Mouse (Mus musculus): ENCODE results near the gene Chic2. TPM values are rescaled to one million over a fixed set of nuclear protein-coding genes. Genes with fewer than 3 reads are reported as not detected.

Gene Chic2
- polyA plus RNA-seq, 1 experiment, result 15.3 TPM

DNA sequence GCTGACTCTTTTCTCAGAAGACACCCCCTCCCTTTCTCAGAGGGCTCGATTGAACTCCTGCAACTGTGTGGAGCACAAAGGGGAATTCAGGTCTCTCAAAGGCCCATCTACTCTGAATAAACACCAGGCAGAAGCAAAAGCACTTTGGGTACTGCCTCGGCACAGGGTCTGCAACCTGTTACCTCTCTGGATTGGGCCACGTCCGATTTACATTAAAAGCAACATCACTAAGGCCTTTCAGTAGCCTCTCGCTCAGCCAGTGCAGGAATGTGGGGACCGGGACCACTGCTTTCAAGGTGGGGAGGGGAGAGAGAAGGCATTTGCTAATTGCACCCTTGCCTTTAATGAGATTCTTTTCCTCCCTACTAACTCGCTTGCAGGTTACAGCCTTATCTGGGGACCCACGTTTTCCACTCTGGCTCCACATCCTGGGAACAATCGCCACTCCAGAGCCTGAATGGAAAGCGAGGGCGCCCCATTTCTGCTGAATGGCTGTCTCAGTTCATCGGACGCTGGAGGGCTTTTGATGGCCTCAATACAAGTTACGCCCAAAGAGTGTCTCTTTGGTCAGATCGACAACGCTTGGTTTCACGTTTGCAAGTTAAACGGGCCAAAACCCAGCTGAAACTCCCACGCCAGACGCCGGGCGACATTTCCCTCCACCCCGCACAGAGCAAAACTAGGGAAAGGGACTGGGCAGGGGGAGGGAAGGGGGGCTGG lies 26.2 kb upstream of the Chic2 start:
- no peaks in the 10 kb centered on the region for H3K4me1 ChIP-seq (ENCODE audit: control insufficient read depth, insufficient read depth, low read length)
- no peak overlapping the region for H3K4me3 ChIP-seq (ENCODE audit: insufficient read depth, low read length)
- no peak overlapping the region for H3K27ac ChIP-seq (ENCODE audit: insufficient read depth, low read length)
- TF ChIP-seq POLR2A (IDR thresholded peaks at IDR 0.05; ENCODE audit: extremely low read depth, insufficient read depth, low read length) (no peak), CTCF (IDR thresholded peaks at IDR 0.05; ENCODE audit: extremely low read depth, insufficient read depth, low read length) (no peak)

DNA sequence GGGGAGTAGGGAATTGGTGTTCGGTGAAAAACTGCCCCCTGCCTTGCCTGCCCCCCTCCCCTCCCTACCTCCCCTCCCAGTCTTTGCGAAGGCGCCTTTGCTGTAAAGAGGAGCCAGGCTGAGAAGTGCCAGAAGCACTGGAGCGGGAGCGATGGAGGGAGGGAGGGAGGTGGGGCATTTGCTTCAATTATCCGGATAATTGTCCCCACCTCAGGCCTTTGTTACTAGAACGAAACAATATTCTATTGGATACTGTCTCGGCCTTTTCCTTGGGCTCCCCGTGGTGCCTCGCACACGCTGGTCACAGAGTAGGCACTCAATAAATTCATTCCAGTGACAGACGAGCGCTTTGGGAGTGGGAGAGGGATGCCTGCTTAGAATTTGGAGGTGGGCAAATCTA lies 25.6 kb upstream of the Chic2 start:
- Histone ChIP-seq H3K27ac (ENCODE audit: insufficient read depth, low read length) (no peak overlapping the region), H3K4me1 (ENCODE audit: control insufficient read depth, insufficient read depth, low read length) (no peaks in the 10 kb centered on the region), H3K4me3 (ENCODE audit: insufficient read depth, low read length) (no peak overlapping the region)
- TF ChIP-seq CTCF (IDR thresholded peaks at IDR 0.05; ENCODE audit: extremely low read depth, insufficient read depth, low read length), result no peak
- no peak for TF ChIP-seq POLR2A (IDR thresholded peaks at IDR 0.05; ENCODE audit: extremely low read depth, insufficient read depth, low read length)

DNA sequence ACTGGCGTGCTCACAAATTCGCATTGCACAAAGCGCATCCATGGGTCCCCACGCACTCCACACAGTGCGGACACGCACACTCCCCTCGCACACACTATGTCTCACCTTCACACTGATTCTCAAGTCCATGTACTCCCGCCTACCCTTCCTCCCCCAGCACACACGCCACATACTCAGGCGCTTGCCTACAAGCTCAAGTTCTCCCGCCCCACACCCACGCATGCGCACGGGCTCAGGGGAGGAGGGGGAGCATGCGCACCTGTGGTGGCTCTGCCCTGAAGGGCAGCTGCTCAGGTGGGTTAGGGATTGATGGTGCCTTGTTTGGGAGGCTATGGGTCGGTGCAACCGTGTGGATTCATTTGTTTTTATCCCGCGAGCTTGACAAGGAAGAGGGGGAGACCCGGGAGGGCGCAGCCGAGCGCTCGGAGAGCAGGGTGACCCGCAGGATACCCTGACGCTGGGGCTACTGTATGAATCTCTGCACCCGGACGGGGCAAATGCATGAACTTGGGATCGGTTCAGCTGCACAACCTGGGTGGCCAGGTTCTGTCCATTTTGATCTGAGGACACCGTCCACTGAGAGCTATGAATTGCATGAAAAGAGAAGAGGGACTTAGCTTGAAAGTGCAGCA lies 22.7 kb upstream of the Chic2 start:
- H3K27ac ChIP-seq (ENCODE audit: insufficient read depth, low read length), result no peak overlapping the region
- TF ChIP-seq POLR2A (IDR thresholded peaks at IDR 0.05; ENCODE audit: extremely low read depth, insufficient read depth, low read length) (no peak), CTCF (IDR thresholded peaks at IDR 0.05; ENCODE audit: extremely low read depth, insufficient read depth, low read length) (no peak)
- no peaks in the 10 kb centered on the region for H3K4me1 ChIP-seq (ENCODE audit: control insufficient read depth, insufficient read depth, low read length)
- H3K4me3 ChIP-seq (ENCODE audit: insufficient read depth, low read length), result peak overlapping the region; percentile 8

DNA sequence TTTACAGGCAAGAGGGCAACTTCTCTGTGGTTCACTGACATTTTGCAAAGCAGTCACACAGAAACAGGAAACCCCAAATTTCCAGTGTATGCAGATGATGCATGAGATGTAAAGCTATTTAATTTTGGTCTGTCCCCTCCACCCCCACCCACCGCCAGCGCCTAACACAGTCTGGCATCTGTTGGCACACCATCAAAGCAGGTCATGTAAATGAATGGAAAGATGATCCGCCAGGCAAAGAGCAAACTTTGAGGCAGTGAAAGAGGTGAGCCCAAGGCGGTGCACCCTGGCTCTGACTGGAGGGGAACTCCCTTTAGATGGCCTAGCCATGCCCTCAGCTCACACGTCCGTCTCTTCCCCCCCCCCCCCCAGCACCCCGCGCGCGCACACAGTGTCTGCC lies 22.1 kb upstream of the Chic2 start:
- H3K4me1 ChIP-seq (ENCODE audit: control insufficient read depth, insufficient read depth, low read length), result no peaks in the 10 kb centered on the region
- TF ChIP-seq CTCF (IDR thresholded peaks at IDR 0.05; ENCODE audit: extremely low read depth, insufficient read depth, low read length), result no peak
- no peak for TF ChIP-seq POLR2A (IDR thresholded peaks at IDR 0.05; ENCODE audit: extremely low read depth, insufficient read depth, low read length)
- H3K27ac ChIP-seq (ENCODE audit: insufficient read depth, low read length), result no peak overlapping the region
- H3K4me3 ChIP-seq (ENCODE audit: insufficient read depth, low read length), result peak overlapping the region; percentile 8; the same call in 1 of the 2 replicates

DNA sequence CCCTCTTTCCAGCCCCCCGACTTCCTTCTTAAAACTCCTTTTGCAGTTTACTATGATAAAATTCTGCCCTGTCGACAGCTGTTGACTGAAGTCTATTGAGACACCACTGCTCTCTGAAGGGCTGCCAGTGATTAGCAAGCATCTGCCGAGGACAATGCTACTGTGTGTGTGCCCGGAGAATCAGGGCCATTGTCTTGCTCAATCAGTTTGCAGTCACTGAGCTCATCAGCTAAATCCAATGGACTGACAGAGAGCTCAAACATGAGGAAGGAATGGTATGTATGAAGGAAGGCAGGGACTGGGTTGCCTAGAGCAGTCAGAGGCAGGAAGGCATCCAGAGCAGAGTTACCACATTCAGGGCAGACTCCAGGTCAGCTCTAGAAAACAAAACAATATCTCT lies 18.6 kb upstream of the Chic2 start:
- H3K27ac ChIP-seq (ENCODE audit: insufficient read depth, low read length), result no peak overlapping the region
- TF ChIP-seq POLR2A (IDR thresholded peaks at IDR 0.05; ENCODE audit: extremely low read depth, insufficient read depth, low read length), result no peak
- no peak for TF ChIP-seq CTCF (IDR thresholded peaks at IDR 0.05; ENCODE audit: extremely low read depth, insufficient read depth, low read length)
- no peak overlapping the region for H3K4me3 ChIP-seq (ENCODE audit: insufficient read depth, low read length)
- no peaks in the 10 kb centered on the region for H3K4me1 ChIP-seq (ENCODE audit: control insufficient read depth, insufficient read depth, low read length)

DNA sequence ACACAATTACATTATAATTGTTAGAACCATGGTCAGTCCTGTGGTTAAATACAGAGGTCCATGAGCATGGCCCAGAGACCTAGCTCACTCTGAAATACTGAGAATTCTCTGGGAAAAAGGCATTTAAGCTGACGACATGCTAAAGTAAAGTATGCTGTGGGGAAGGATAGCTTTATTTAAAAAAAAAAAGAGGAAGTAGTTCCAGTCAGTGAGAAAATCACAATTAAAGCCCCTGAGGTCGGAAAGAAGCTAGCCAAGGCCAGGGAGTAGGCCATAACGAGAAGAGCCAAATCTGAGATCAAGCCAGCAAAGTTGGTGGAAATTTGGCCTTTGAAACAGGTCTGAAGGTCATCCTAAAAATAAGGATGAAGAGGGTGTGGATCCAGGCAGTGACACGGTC lies 6.5 kb upstream of the Chic2 start:
- H3K4me3 ChIP-seq (ENCODE audit: insufficient read depth, low read length), result no peak overlapping the region
- H3K4me1 ChIP-seq (ENCODE audit: control insufficient read depth, insufficient read depth, low read length), result no peaks in the 10 kb centered on the region
- TF ChIP-seq CTCF (IDR thresholded peaks at IDR 0.05; ENCODE audit: extremely low read depth, insufficient read depth, low read length), result no peak
- no peak for TF ChIP-seq POLR2A (IDR thresholded peaks at IDR 0.05; ENCODE audit: extremely low read depth, insufficient read depth, low read length)
- no peak overlapping the region for H3K27ac ChIP-seq (ENCODE audit: insufficient read depth, low read length)

DNA sequence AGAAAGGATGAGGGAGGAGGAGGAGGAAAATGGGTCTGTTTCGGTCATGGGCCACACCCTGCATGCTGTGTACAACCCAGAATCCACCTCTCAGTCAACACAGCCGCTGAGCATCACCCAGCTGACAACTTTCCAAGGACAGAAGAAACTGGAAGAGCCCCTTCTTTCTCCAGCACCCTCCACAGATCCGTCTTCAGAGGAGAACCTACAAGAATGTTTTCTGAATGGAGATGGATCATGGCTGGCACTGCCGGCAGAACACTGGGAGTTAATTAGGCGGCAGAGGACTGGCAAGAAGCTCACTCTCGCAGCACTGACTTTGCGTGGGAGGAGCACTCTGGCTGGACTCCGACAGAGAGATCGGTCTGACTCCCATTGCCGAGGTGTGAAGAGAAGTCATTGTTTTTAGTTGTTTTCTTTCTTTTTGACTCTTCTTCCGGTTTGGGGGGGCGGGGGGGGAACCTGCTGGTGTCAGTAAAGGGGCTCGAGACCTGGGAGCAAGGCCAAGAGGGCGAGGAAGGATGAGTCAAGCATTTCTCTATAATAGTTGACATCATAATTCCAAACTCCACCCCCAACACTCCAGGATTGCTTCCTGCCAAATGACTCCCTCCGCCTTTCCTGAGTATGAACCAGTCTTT lies 2.2 kb upstream of the Chic2 start:
- H3K27ac ChIP-seq (ENCODE audit: insufficient read depth, low read length), result no peak overlapping the region
- H3K4me3 ChIP-seq (ENCODE audit: insufficient read depth, low read length), result no peak overlapping the region
- peaks cover 1% of the 10 kb centered on the region; the same call in 1 of the 2 replicates for H3K4me1 ChIP-seq (ENCODE audit: control insufficient read depth, insufficient read depth, low read length)
- no peak for TF ChIP-seq POLR2A (IDR thresholded peaks at IDR 0.05; ENCODE audit: extremely low read depth, insufficient read depth, low read length)
- no peak for TF ChIP-seq CTCF (IDR thresholded peaks at IDR 0.05; ENCODE audit: extremely low read depth, insufficient read depth, low read length)

DNA sequence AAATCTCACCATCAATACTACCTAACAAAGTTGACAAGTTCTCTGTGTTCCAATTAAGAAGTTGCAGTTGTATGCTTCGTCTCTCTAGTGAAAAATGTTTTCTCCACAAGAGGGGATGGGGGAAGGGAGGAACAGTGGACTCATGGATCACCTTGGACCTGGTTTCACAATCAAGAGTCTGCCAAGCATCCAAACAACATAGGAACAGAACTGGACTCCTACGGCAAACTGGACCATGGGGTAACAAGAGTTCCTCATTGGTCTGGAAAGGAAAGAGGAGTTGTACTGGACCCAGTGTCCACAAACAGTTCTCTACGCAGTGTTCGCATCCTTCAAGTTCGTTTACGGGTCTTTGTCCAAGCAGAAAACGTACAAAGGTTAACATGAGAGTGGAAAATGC lies 797 bp upstream of the Chic2 start:
- TF ChIP-seq CTCF (IDR thresholded peaks at IDR 0.05; ENCODE audit: extremely low read depth, insufficient read depth, low read length) (no peak), POLR2A (IDR thresholded peaks at IDR 0.05; ENCODE audit: extremely low read depth, insufficient read depth, low read length) (no peak)
- Histone ChIP-seq H3K4me3 (ENCODE audit: insufficient read depth, low read length) (no peak overlapping the region; the same call in 1 of the 2 replicates), H3K4me1 (ENCODE audit: control insufficient read depth, insufficient read depth, low read length) (peaks cover 1% of the 10 kb centered on the region; the same call in 1 of the 2 replicates), H3K27ac (ENCODE audit: insufficient read depth, low read length) (no peak overlapping the region)

DNA sequence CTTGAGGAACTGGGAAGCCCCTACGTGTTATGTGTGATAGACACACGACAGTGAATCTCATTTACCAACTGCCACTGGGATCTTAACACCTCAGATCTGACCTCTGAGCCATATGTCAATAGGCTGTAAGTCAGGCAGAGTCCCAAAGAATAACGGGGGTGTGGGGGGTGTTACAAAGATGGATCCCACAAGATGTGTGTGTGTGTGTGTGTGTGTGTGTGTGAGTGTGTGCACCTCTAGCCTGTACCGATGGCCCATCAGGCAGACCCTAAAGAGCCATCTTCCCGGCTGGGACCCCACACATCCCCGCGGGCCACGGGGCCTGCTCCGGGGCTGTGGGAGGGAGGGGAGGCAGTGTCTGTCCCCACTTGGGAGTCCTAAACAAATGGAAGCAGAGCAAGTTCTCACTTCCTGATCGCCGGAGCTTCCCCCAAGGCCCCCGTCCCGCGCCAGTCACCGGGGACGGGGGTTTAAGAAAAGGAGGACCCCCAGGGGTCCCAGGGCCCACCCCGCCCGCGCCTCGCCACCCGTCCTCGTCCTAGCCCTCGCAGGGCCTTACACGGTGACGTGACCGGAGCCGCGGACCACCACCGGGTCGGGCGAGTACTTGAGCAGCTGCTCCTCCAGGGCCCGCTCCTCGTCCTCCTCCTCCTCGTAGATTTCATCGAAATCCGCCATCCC lies 813 bp downstream of the Chic2 start:
- H3K4me1 ChIP-seq (ENCODE audit: control insufficient read depth, insufficient read depth, low read length), result peaks cover 1% of the 10 kb centered on the region; the same call in 1 of the 2 replicates
- no peak for TF ChIP-seq POLR2A (IDR thresholded peaks at IDR 0.05; ENCODE audit: extremely low read depth, insufficient read depth, low read length)
- no peak for TF ChIP-seq CTCF (IDR thresholded peaks at IDR 0.05; ENCODE audit: extremely low read depth, insufficient read depth, low read length)
- H3K4me3 ChIP-seq (ENCODE audit: insufficient read depth, low read length), result peak overlapping the region; percentile 82
- peak overlapping the region; percentile 95 for H3K27ac ChIP-seq (ENCODE audit: insufficient read depth, low read length)
